Mouse (Mus musculus) limb, embryonic 12.5 days (tissue): ENCODE data around the gene Utp11. TPM values are rescaled to one million over a fixed set of nuclear protein-coding genes. Genes with fewer than 3 reads are reported as not detected.
A peak's percentile ranks its signal among the peaks of the same experiment; 100 is the strongest.
"Not testable (repeated sequence)": the region's sequence is repeated elsewhere in the genome, so short reads cannot be mapped to it uniquely, and the experiment has no call there.

ENCODE experiments used
- ATAC-seq: fragments of 200-750 bp; cut with Nextera tagmentation; 2 replicates; pipeline ENCODE4 v1.8.0; 2017; ENCODE audit warnings: low read depth, moderate TSS enrichment; ENCODE audit not compliant: insufficient number of reproducible peaks, insufficient read depth, low FRiP score, low TSS enrichment
- H3K27ac ChIP-seq: fragments of 300-500 bp; sonication (generic); 2 replicates; pipeline ENCODE4 v1.5.1; 2016; ENCODE audit warnings: mild to moderate bottlenecking, moderate library complexity
- H3K27me3 ChIP-seq: fragments of 300-500 bp; sonication (generic); 2 replicates; pipeline ENCODE4 v1.6.1; 2016; ENCODE audit warnings: mild to moderate bottlenecking, moderate library complexity
- H3K36me3 ChIP-seq: fragments of 300-500 bp; sonication (generic); 2 replicates; pipeline ENCODE4 v1.6.1; 2016; ENCODE audit warnings: mild to moderate bottlenecking, moderate library complexity
- H3K4me1 ChIP-seq: fragments of 300-500 bp; sonication (generic); replicated peaks from 2 replicates; pipeline ENCODE4 v1.6.1; 2016
- H3K4me2 ChIP-seq: fragments of 300-500 bp; sonication (generic); 2 replicates; pipeline ENCODE4 v1.6.1; 2016; ENCODE audit warnings: mild to moderate bottlenecking, moderate library complexity
- H3K4me3 ChIP-seq: fragments of 300-500 bp; sonication (generic); replicated peaks from 2 replicates; pipeline ENCODE4 v1.5.1; 2016; ENCODE audit warnings: mild to moderate bottlenecking
- H3K9ac ChIP-seq: fragments of 300-500 bp; sonication (generic); replicated peaks from 2 replicates; pipeline ENCODE4 v1.6.1; 2016; ENCODE audit warnings: mild to moderate bottlenecking, moderate library complexity
- H3K9me3 ChIP-seq: fragments of 300-500 bp; sonication (generic); 2 replicates; pipeline ENCODE4 v1.6.1; 2016; ENCODE audit warnings: mild to moderate bottlenecking, moderate library complexity
- WGBS: fragments of 180-500 bp; shearing (Covaris S2); methylation state at CpG from one replicate; pipeline ENCODE4 v1.1.7; 2016; 5-methylcytosine and 5-hydroxymethylcytosine counted together
- polyA plus RNA-seq: library from polyadenylated mRNA; unstranded; fragments of >200 nt; fragmentation: Nextera tagmentation; extraction: Ambion mirVana; gene quantifications from 2 replicates; pipeline ENCODE4 v1.2.1, GENCODE M21; 2016

Utp11 gene
- polyA plus RNA-seq, 1 experiment from 2014 or later: 82.6 TPM

- not testable (repeated sequence) for ATAC-seq, H3K27ac ChIP-seq, H3K4me3 ChIP-seq, H3K9ac ChIP-seq, H3K4me2 ChIP-seq, H3K9me3 ChIP-seq, H3K27me3 ChIP-seq
- Histone ChIP-seq H3K36me3 (peaks cover 26% of the 10 kb centered on the region), H3K4me1 (peaks cover 29% of the 10 kb centered on the region)
- WGBS: 64% methylated on average over 5 of the region's 5 CpGs
Observed at GRCm38 (mm10) chr4:124713850-124714249, 20.4 kb upstream of the Utp11 start.

- peaks cover 18% of the 10 kb centered on the region for H3K36me3 ChIP-seq
- 82% methylated on average over 6 of the region's 6 CpGs for WGBS
- no peaks in the 10 kb centered on the region for H3K9me3 ChIP-seq
- no peaks in the 10 kb centered on the region for H3K27me3 ChIP-seq
- H3K4me2 ChIP-seq: no peak overlapping the region
- H3K27ac ChIP-seq: no peak overlapping the region
- no peak for ATAC-seq
- peaks cover 39% of the 10 kb centered on the region for H3K4me1 ChIP-seq
- no peak overlapping the region for H3K9ac ChIP-seq
- no peak overlapping the region for H3K4me3 ChIP-seq
Observed at GRCm38 (mm10) chr4:124712618-124713017, 19.2 kb upstream of the Utp11 start.

GRCm38 (mm10) chr4:124710776-124711291 is 17.4 kb upstream of the Utp11 start:
- Histone ChIP-seq H3K9me3 (no peaks in the 10 kb centered on the region), H3K4me2 (peak overlapping the region; percentile 56), H3K27me3 (no peaks in the 10 kb centered on the region), H3K4me1 (peaks cover 50% of the 10 kb centered on the region), H3K27ac (peak overlapping the region; percentile 98; the same call in 1 of the 2 replicates), H3K9ac (no peak overlapping the region), H3K36me3 (peaks cover 23% of the 10 kb centered on the region), H3K4me3 (no peak overlapping the region)
- 12% methylated on average over 5 of the region's 5 CpGs for WGBS
- ATAC-seq: no peak

- Histone ChIP-seq H3K9me3 (no peaks in the 10 kb centered on the region), H3K4me2 (peak overlapping the region; percentile 56), H3K36me3 (peaks cover 26% of the 10 kb centered on the region), H3K27ac (peak overlapping the region; percentile 98), H3K9ac (0 out of 2 replicates have a peak overlapping the region, but pooled peaks have one; percentile 27), H3K4me1 (peaks cover 51% of the 10 kb centered on the region), H3K4me3 (peak overlapping the region; percentile 29), H3K27me3 (no peaks in the 10 kb centered on the region)
- no peak for ATAC-seq
- 4% methylated on average over 18 of the region's 18 CpGs for WGBS
Observed at GRCm38 (mm10) chr4:124709961-124710446, 16.6 kb upstream of the Utp11 start.

- peak overlapping the region; percentile 98 for H3K27ac ChIP-seq
- peak overlapping the region; percentile 52; the same call in 1 of the 2 replicates for H3K9ac ChIP-seq
- peaks cover 63% of the 10 kb centered on the region for H3K4me1 ChIP-seq
- H3K9me3 ChIP-seq: no peaks in the 10 kb centered on the region
- peaks cover 26% of the 10 kb centered on the region for H3K36me3 ChIP-seq
- H3K4me2 ChIP-seq: peak overlapping the region; percentile 56
- peak; percentile 87 for ATAC-seq
- no peaks in the 10 kb centered on the region for H3K27me3 ChIP-seq
- peak overlapping the region; percentile 29 for H3K4me3 ChIP-seq
- WGBS: under 1% methylated on average over 41 of the region's 41 CpGs
Observed at GRCm38 (mm10) chr4:124708518-124709477, 15.4 kb upstream of the Utp11 start.

GRCm38 (mm10) chr4:124708200-124708517 is 14.8 kb upstream of the Utp11 start:
- peaks cover 26% of the 10 kb centered on the region for H3K36me3 ChIP-seq
- peak overlapping the region; percentile 98 for H3K27ac ChIP-seq
- peak overlapping the region; percentile 56 for H3K4me2 ChIP-seq
- peak; percentile 4; the same call in 1 of the 2 replicates for ATAC-seq
- H3K9ac ChIP-seq, H3K27me3 ChIP-seq, H3K9me3 ChIP-seq: not testable (repeated sequence)
- H3K4me1 ChIP-seq: peaks cover 69% of the 10 kb centered on the region
- peak overlapping the region; percentile 29; the same call in 1 of the 2 replicates for H3K4me3 ChIP-seq
- 15% methylated on average over 1 of the region's 1 CpGs for WGBS

GRCm38 (mm10) chr4:124707381-124708199 is 14.2 kb upstream of the Utp11 start:
- H3K27me3 ChIP-seq, H3K4me2 ChIP-seq, H3K9me3 ChIP-seq, H3K4me3 ChIP-seq, ATAC-seq: not testable (repeated sequence)
- Histone ChIP-seq H3K4me1 (peaks cover 75% of the 10 kb centered on the region), H3K9ac (peak overlapping the region; percentile 12; the same call in 1 of the 2 replicates), H3K27ac (peak overlapping the region; percentile 98), H3K36me3 (peaks cover 26% of the 10 kb centered on the region)
- 87% methylated on average over 25 of the region's 25 CpGs for WGBS

GRCm38 (mm10) chr4:124705661-124706269 is 12.4 kb upstream of the Utp11 start:
- Histone ChIP-seq H3K9me3 (no peaks in the 10 kb centered on the region), H3K9ac (no peak overlapping the region), H3K4me3 (no peak overlapping the region), H3K27me3 (no peaks in the 10 kb centered on the region), H3K36me3 (peaks cover 26% of the 10 kb centered on the region), H3K4me2 (no peak overlapping the region), H3K4me1 (peaks cover 90% of the 10 kb centered on the region), H3K27ac (peak overlapping the region; percentile 96)
- no peak for ATAC-seq
- 88% methylated on average over 23 of the region's 23 CpGs for WGBS

GRCm38 (mm10) chr4:124704797-124705474 is 11.5 kb upstream of the Utp11 start:
- Histone ChIP-seq H3K4me2 (peak overlapping the region; percentile 84), H3K9ac (peak overlapping the region; percentile 55), H3K9me3 (no peaks in the 10 kb centered on the region), H3K27me3 (no peaks in the 10 kb centered on the region), H3K4me1 (peaks cover 85% of the 10 kb centered on the region), H3K4me3 (peak overlapping the region; percentile 8), H3K27ac (peak overlapping the region; percentile 96), H3K36me3 (peaks cover 26% of the 10 kb centered on the region)
- ATAC-seq: no peak
- 26% methylated on average over 11 of the region's 11 CpGs for WGBS
